Mouse (Mus musculus): ENCODE measurements around the gene Kcnq4. TPM values are rescaled to one million over a fixed set of nuclear protein-coding genes. Genes with fewer than 3 reads are reported as not detected.

The Kcnq4 gene
- 8.8 TPM in 2 replicates for polyA plus RNA-seq (2015; fragmentation: Nextera tagmentation; extraction: Ambion mirVana)

- peak within 1 kb of the TSS; percentile 54 for H3K9ac ChIP-seq (replicated peaks)
- ATAC-seq (replicated peaks): 0 out of 2 replicates have a peak, but pooled peaks have one; percentile 4
- WGBS: 5% methylated on average over 42 of the region's 42 CpGs
- H3K36me3 ChIP-seq: no peaks in the 10 kb centered on the region
- H3K27me3 ChIP-seq: peaks cover 44% of the 10 kb centered on the region
- H3K9me3 ChIP-seq: no peaks in the 10 kb centered on the region
- H3K4me3 ChIP-seq: peak within 1 kb of the TSS; percentile 62
- peaks cover 17% of the 10 kb centered on the region for H3K4me1 ChIP-seq
- no peak within 1 kb of the TSS for H3K27ac ChIP-seq (replicated peaks)
- peak within 1 kb of the TSS; percentile 97 for H3K4me2 ChIP-seq (replicated peaks)
These were observed at the start of gene Kcnq4 for GRCm38 (mm10) chr4:120747941-120748866. Gene Kcnq4, minus strand, starts transcription at chr4:120748612.

DNA sequence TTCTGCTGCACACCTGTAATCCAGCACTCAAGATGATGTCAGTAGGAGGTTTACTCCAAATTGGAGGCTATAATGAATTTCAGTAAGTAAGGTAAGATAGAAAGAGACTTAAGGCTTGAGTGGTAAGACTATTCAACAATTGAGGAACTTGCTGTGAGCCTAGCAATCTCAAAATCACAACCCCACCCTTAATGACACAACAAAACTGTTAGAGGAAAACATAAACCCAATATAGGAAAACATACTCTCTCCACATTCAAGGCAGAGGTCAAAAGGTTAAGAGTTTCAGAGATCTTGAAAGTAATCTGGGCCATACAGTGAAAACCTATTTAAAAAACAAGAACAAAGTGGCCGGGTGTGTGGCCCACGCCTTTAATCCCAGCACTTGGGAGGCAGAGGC, 48.3 kb upstream of the Kcnq4 start:
- no peaks in the 10 kb centered on the region for H3K27me3 ChIP-seq
- no peak overlapping the region for H3K27ac ChIP-seq (replicated peaks)
- H3K4me3 ChIP-seq: no peak overlapping the region
- ATAC-seq (replicated peaks): no peak
- H3K9me3 ChIP-seq: no peaks in the 10 kb centered on the region
- peaks cover 5% of the 10 kb centered on the region for H3K4me1 ChIP-seq
- H3K9ac ChIP-seq (replicated peaks): no peak overlapping the region
- H3K4me2 ChIP-seq (replicated peaks): no peak overlapping the region
- 88% methylated on average over 2 of the region's 2 CpGs for WGBS
- H3K36me3 ChIP-seq: no peaks in the 10 kb centered on the region

GRCm38 (mm10) chr4:120795646-120796045, 47.2 kb upstream of the Kcnq4 start:
- H3K27ac ChIP-seq (replicated peaks): no peak overlapping the region
- H3K4me2 ChIP-seq (replicated peaks): no peak overlapping the region
- no peaks in the 10 kb centered on the region for H3K9me3 ChIP-seq
- whole genome bisulfite sequencing: 93% methylated on average over 1 of the region's 1 CpGs
- no peaks in the 10 kb centered on the region for H3K36me3 ChIP-seq
- H3K27me3 ChIP-seq: no peaks in the 10 kb centered on the region
- H3K9ac ChIP-seq (replicated peaks): no peak overlapping the region
- H3K4me1 ChIP-seq: peaks cover 5% of the 10 kb centered on the region
- no peak overlapping the region for H3K4me3 ChIP-seq
- no peak for ATAC-seq (replicated peaks)

DNA sequence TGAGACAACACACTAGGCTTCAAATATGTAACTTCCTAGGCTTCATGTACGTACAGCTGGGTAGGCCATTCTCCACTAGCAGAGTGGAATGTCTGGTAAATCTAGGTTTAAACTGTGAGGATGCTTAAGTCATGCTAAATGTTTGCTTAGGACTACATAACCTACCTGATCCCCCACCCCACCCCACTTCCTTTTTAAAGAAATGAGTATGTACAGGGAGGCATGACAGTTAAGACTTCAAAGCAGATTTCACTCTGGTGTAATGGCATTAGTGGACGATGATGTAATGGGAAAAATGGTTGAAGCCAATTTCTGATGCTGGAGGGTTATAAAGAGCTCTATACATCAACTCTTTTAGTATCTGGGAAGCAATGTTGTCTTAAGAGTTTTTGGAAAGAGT, 44.5 kb upstream of the Kcnq4 start:
- ATAC-seq (replicated peaks): no peak

DNA sequence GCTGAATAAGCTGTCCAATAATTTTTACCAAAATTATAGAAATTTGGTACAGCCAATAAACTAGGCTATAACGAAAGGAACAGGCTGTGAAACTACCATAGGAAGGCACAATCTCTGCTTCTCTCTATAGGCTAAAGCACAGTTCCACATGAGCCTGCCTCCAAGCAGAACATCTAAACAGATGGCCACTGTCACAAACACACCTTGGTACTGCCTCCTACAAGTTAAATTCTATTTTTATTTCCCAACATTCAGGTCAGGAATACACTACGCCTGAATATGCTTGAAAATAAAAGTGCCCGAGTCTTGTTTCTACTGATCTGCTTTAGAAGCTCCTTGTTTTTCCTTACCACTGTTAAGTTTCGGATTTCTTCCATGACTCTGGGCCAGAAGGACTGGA, 41.6 kb upstream of the Kcnq4 start:
- H3K27me3 ChIP-seq: no peaks in the 10 kb centered on the region
- H3K9me3 ChIP-seq: no peaks in the 10 kb centered on the region
- no peak overlapping the region for H3K4me2 ChIP-seq (replicated peaks)
- H3K9ac ChIP-seq (replicated peaks): no peak overlapping the region
- no peak overlapping the region for H3K27ac ChIP-seq (replicated peaks)
- 96% methylated on average over 4 of the region's 4 CpGs for WGBS
- ATAC-seq (replicated peaks): no peak
- no peaks in the 10 kb centered on the region for H3K4me1 ChIP-seq
- no peak overlapping the region for H3K4me3 ChIP-seq
- H3K36me3 ChIP-seq: peaks cover 27% of the 10 kb centered on the region

More for the DNA sequence above, 44.5 kb upstream of the Kcnq4 start:
- 79% methylated on average over 2 of the region's 2 CpGs for WGBS
- peaks cover 16% of the 10 kb centered on the region; the same call in 1 of the 2 replicates for H3K36me3 ChIP-seq
- no peak overlapping the region for H3K4me3 ChIP-seq
- H3K4me2 ChIP-seq (replicated peaks): no peak overlapping the region
- no peak overlapping the region for H3K27ac ChIP-seq (replicated peaks)
- no peaks in the 10 kb centered on the region for H3K9me3 ChIP-seq
- no peaks in the 10 kb centered on the region for H3K27me3 ChIP-seq
- H3K4me1 ChIP-seq: no peaks in the 10 kb centered on the region
- no peak overlapping the region for H3K9ac ChIP-seq (replicated peaks)

GRCm38 (mm10) chr4:120755801-120756200, 7.4 kb upstream of the Kcnq4 start:
- 34% methylated on average over 5 of the region's 5 CpGs for WGBS
- H3K4me1 ChIP-seq: no peaks in the 10 kb centered on the region
- H3K27me3 ChIP-seq: peaks cover 5% of the 10 kb centered on the region; the same call in 1 of the 2 replicates
- no peak for ATAC-seq (replicated peaks)
- H3K9ac ChIP-seq (replicated peaks): no peak overlapping the region
- H3K9me3 ChIP-seq: no peaks in the 10 kb centered on the region
- peaks cover 38% of the 10 kb centered on the region for H3K36me3 ChIP-seq
- H3K27ac ChIP-seq (replicated peaks): no peak overlapping the region
- no peak overlapping the region for H3K4me3 ChIP-seq
- H3K4me2 ChIP-seq (replicated peaks): no peak overlapping the region

GRCm38 (mm10) chr4:120755299-120755698, 6.9 kb upstream of the Kcnq4 start:
- ATAC-seq (replicated peaks): 0 out of 2 replicates have a peak, but pooled peaks have one; percentile 48
- H3K4me1 ChIP-seq: no peaks in the 10 kb centered on the region
- H3K27me3 ChIP-seq: peaks cover 7% of the 10 kb centered on the region
- 0% methylated on average over 1 of the region's 1 CpGs for WGBS
- no peak overlapping the region for H3K9ac ChIP-seq (replicated peaks)
- no peak overlapping the region for H3K4me2 ChIP-seq (replicated peaks)
- H3K36me3 ChIP-seq: peaks cover 34% of the 10 kb centered on the region
- H3K9me3 ChIP-seq: no peaks in the 10 kb centered on the region
- H3K27ac ChIP-seq (replicated peaks): no peak overlapping the region
- no peak overlapping the region for H3K4me3 ChIP-seq

DNA sequence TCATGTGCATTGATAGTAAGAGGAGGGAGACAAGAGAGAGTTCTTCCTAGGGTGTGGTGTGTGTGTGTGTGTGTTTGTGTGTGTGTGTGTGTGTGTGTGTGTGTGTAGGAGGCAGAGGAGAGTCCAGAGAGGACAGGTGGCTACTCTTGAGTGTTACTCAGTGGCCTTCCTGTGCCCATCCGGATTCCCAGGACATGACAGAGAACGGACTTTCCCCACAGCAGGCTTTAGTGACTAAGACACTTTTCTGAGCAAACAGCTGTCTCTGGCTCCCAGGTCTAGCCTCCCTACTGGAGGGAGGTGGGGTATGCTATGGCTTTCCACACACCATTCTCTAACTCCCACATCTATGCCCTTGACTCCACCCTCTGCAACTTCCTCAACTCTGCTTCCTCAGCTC, 1.2 kb upstream of the Kcnq4 start:
- Histone ChIP-seq H3K4me1 (peaks cover 17% of the 10 kb centered on the region), H3K9ac (replicated peaks) (no peak overlapping the region), H3K27ac (replicated peaks) (no peak overlapping the region), H3K4me2 (replicated peaks) (no peak overlapping the region), H3K4me3 (no peak overlapping the region), H3K36me3 (no peaks in the 10 kb centered on the region), H3K9me3 (no peaks in the 10 kb centered on the region), H3K27me3 (peaks cover 44% of the 10 kb centered on the region)
- ATAC-seq (replicated peaks): no peak
- 33% methylated on average over 2 of the region's 2 CpGs for WGBS

GRCm38 (mm10) chr4:120747243-120747792, 1.1 kb downstream of the Kcnq4 start:
- ATAC-seq (replicated peaks): peak; percentile 57
- 0% methylated on average over 67 of the region's 75 CpGs for WGBS
- no peaks in the 10 kb centered on the region for H3K36me3 ChIP-seq
- H3K27me3 ChIP-seq: peaks cover 44% of the 10 kb centered on the region
- H3K9ac ChIP-seq (replicated peaks): peak overlapping the region; percentile 54
- H3K4me3 ChIP-seq: peak overlapping the region; percentile 62
- no peaks in the 10 kb centered on the region for H3K9me3 ChIP-seq
- peak overlapping the region; percentile 97 for H3K4me2 ChIP-seq (replicated peaks)
- no peak overlapping the region for H3K27ac ChIP-seq (replicated peaks)
- H3K4me1 ChIP-seq: peaks cover 17% of the 10 kb centered on the region

- peak overlapping the region; percentile 97 for H3K4me2 ChIP-seq (replicated peaks)
- peak overlapping the region; percentile 62 for H3K4me3 ChIP-seq
- peaks cover 17% of the 10 kb centered on the region for H3K4me1 ChIP-seq
- H3K9me3 ChIP-seq: no peaks in the 10 kb centered on the region
- ATAC-seq (replicated peaks): peak; percentile 55
- WGBS: 3% methylated on average over 52 of the region's 53 CpGs
- peak overlapping the region; percentile 54 for H3K9ac ChIP-seq (replicated peaks)
- H3K36me3 ChIP-seq: no peaks in the 10 kb centered on the region
- H3K27me3 ChIP-seq: peaks cover 44% of the 10 kb centered on the region
- H3K27ac ChIP-seq (replicated peaks): no peak overlapping the region
These were observed 1.8 kb downstream of the Kcnq4 start for GRCm38 (mm10) chr4:120746552-120747150.

DNA sequence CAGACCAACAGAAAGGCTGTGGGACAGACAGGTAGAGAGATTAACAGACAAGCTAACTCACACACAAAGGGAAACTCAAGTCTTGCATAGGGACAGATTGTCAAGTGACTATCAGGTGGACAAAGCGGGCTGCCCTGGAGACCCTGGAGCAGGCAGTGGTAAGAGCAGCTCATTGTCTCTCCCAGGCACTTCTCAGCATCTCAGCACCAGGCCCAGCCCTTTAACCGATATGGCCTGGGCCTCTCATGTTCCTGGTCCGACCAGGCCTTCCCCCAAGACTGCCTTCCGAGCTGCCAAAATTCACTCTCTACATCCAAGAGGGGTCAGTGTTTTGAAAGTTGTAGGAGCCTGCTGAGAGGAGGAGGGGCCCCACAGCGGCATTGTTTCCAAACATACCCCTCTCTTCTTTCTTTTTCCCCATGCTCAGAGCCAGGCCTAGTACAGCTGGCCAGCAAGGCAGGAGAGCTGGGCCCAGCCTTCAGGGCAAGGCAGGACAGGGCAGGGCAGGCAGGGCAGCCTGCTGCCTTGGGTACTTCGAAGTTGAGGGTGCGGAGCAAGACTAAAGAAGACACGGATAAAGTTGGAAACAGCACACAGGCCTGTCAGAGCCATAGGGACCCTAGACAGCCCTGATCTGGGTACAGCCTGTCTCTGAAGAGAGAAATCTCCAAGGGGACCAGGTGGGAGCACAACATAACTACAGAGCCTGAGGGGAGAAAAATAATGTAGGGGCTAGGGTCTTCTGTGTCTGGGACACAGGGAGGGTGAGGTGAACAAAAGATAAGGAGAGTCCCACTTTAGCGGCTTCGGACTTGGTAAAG, 2.5 kb downstream of the Kcnq4 start:
- no peaks in the 10 kb centered on the region for H3K36me3 ChIP-seq
- H3K4me3 ChIP-seq: peak overlapping the region; percentile 62; the same call in 1 of the 2 replicates
- ATAC-seq (replicated peaks): no peak
- H3K4me1 ChIP-seq: peaks cover 17% of the 10 kb centered on the region
- H3K4me2 ChIP-seq (replicated peaks): peak overlapping the region; percentile 97
- H3K27me3 ChIP-seq: peaks cover 40% of the 10 kb centered on the region
- no peak overlapping the region for H3K27ac ChIP-seq (replicated peaks)
- no peaks in the 10 kb centered on the region for H3K9me3 ChIP-seq
- H3K9ac ChIP-seq (replicated peaks): no peak overlapping the region
- 23% methylated on average over 10 of the region's 10 CpGs for WGBS
